Mouse (Mus musculus): ENCODE data around the gene Serpina3a.
"Not testable (repeated sequence)": the region's sequence is repeated elsewhere in the genome, so short reads cannot be mapped to it uniquely, and the experiment has no call there.

The Serpina3a gene

DNA sequence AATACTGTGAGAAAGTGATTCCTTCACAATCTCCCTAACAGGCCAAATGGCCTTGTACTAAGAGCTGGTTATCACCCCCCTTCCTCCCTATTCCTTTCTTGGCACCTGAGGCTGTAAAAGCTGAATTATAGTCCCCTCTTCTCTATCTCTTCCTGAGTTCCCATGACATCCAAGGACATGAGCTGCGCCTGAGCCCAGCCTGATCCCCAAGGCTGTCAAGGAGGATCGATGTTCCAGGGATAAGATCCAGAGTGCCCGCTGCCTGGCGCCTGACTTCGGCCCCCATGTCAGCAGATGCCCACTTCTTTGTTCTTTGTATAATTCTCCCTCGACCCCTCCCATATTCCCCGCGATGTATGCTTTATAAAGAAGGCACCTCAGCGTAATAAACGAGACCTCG is at the start of gene Serpina3a:
Serpina3a (plus strand) TSS at position 392 of the 400 bp plus-strand sequence.
- DNase-seq (ENCODE audit: low read depth, low spot score) = not testable (repeated sequence)

DNA sequence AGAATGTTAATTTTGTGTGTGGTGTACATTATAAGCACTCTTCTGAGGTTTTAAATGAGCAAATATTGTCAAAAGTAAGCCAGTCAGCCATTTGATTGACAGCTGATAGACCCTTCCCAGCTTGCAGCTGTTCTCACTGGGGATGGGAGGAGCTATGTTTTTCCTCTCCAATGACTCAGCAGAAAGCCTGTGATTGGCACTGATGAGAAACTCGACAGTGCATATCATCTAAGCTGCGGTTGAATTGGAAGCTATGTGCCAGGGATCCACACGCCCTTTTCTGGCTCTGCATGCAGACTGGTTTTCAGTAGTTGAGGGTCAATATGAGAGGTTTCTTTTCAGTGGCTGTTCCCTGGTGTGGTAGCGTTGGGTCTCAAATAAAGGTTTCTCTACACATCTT is 48.0 kb upstream of the Serpina3a start:
- no peak for DNase-seq (ENCODE audit: low read depth, low spot score)

DNA sequence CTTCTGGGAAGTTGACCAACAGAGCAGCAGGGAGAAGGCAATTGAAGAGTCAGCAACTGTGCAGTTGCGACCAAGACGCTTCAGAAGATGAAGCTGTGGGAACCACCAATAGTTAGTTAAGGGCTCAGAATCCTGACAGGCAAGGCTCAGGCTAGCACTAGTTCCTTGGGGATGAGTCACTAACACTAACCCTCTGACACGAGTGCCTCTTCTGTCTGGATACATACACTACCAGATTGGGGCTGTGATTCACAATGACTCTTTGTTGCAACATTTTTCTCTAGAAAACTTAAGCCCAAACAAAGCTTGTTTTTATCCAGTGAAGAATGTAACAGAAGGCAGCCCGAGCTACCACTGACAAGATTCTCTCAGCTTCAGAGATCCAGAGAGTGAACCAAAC is 47.5 kb upstream of the Serpina3a start:
- DNase-seq (ENCODE audit: low read depth, low spot score) = no peak

DNA sequence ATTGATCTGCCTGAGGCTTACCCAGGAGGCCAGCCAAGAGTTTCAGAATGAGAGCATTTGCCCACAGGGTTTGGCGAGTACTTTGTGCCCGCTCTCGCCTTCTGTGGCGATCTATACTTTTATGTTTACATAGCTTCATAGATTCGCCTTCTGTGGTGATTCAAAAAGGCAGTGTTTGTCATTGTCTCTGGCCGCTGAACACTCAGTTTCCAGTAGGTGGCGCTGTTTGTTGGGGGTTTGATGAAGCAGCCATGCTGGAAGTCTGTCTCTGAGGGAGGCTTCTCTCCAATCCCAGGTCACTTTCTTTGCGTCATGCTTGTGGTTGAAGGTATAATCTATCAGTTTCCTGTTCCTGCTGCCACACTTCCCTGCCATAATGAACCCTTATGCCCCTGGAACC is 46.3 kb upstream of the Serpina3a start:
- peak; percentile 59 for DNase-seq (ENCODE audit: low read depth, low spot score)

DNA sequence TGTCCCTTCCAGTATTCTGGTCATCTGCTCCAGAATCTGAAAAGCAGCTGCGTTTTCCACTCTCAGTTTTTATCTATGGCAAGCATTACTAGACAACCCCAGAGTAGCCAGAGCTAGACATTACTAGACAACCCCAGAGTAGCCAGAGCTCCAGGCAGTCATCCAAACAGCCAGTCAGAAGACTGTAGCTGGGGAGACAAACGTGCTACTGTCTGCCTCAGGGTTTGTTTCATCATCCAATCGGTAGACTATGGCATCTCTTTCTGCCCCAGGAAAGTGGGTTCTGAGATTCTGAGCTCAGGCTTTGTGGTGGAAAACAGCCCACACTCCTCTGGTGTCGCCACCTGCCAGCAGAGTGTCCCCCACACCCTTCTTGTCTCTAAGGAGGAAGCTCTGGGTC is 45.0 kb upstream of the Serpina3a start:
- DNase-seq (ENCODE audit: low read depth, low spot score) = no peak

DNA sequence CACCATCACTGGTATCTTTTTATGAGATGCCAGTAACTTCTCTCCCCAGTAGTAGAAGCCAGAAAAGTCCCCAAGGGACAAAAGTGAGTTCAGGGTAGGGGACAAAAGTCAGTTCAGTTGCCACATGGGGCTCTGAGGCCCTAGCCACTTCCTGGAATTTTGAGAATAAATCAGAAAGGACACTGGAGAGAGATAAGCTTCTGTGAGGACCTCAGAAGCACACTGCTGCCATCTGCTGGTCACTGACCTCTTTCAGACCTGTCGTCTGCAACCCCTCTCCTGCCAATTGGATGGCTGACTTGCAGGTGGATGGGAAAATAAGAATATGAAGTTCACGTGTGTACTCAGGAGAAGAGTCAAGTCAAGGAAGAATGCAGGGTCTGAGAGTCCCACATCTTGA is 42.9 kb upstream of the Serpina3a start:
- peak; percentile 59 for DNase-seq (ENCODE audit: low read depth, low spot score)

DNA sequence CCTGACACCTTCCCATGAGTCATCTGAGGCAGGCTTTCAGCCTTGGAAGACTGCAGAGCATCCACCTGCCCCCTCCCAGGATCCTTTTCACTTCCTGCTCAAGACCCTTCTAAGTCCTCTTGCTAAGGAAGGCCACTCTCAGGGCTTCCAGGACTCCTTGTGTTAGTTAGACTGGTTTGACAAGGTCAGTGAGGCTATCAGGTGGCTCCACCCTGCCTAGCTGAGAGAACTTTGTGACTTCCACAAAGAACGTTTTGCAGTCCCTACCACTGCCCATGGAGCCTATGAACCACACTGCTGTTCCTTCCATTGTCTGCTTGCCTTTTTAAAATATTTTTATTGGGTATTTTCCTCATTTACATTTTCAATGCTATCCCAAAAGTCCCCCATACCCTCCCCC is 40.8 kb upstream of the Serpina3a start:
- DNase-seq (ENCODE audit: low read depth, low spot score) = no peak

DNA sequence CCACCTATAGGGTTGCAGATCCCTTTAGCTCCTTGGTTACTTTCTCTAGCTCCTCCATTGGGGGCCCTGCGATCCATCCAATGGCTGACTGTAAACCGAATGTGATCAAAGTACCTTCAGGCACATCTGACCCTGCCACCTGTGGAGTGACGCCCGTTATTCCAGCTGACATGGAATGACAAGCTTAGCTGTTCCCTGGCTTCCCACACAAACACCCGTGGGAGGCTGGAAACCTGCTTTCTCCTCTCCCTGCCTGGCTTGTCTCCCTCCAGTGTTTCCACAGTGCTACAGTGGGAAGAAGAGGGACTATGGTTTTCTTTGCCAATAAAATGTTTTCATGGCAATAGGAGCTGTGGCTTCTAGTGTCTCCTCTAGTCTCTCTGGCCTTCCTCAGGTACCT is 40.2 kb upstream of the Serpina3a start:
- DNase-seq (ENCODE audit: low read depth, low spot score) = no peak

DNA sequence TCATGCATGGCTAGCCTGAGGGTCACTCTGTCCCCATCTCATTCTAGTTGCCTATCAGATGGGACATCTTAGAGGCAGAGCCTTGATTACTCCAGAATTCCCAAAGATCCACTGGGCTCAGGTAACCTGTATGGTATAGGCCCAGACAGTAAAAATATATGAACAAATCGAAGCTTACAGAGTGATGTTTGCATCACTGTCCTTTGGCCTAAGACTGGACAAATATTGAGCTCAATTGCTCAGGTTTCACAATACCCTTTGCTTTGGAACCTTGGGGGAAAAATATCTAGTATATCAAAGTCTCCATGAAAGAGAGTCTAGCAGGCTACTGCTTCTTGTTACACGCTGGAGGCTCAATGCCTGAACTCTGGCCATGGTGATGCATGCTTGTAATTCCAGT is 22.4 kb upstream of the Serpina3a start:
- DNase-seq (ENCODE audit: low read depth, low spot score) = no peak

DNA sequence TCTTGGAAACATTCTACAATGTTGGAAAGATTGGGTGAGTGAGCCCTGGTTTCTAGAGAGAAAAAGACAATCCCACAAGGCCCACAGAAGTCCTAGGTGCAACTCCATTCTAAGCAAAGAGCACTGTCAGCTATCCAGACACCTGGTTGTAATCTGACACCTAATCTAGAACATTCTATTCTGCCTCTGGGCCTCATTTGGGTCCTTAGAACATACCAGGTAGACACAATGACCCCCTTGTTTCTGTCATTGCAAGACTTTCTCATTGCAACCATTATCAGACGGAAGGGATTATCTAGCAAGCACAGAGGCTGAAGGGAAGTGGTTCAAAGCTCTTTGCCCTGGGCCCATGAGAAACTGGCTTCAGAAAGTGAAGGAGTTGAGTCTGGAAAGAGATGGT is 21.2 kb upstream of the Serpina3a start:
- no peak for DNase-seq (ENCODE audit: low read depth, low spot score)

DNA sequence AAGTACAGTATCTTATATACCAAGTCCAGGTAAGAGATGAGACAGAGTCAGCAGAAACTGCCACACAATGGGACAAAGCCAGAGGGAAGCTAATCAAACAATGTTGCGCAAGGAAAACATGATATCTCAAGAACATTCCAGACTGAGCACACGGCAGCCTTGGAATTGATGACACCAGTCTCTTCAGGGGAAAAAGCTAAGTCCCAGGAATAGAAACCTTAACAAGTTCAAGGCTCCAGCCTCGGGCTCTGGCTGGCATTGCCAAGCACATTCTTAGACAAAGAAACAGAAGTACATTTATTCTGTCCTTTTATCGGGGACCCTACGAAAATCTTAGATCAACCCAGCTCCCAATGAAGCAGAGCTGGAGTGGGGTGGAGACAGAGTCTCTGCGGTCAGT is 11.8 kb upstream of the Serpina3a start, which contains the start of gene Serpina5:
Serpina5 (plus strand) TSS at position 346 of the 400 bp plus-strand sequence.
- DNase-seq (ENCODE audit: low read depth, low spot score) = no peak

DNA sequence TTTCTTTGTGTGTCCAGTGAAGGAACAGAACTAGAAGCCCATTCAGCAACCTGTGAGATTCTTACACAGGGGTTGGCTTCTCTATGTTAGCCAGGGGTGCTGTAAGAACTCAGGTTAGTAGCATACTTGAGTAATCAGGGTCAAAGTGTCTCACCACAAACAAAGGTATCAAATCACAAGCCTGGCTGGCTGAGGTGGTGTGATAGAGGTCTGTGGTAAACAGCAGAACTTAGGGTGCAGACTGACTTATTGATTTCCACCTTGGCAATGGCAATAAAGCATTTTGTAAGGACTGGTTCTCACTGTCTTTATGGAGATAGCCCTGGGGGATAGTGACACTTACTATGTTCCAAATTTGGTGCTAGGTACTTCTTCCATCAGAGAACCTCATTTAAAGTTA is 6.7 kb upstream of the Serpina3a start:
- DNase-seq (ENCODE audit: low read depth, low spot score) = no peak

DNA sequence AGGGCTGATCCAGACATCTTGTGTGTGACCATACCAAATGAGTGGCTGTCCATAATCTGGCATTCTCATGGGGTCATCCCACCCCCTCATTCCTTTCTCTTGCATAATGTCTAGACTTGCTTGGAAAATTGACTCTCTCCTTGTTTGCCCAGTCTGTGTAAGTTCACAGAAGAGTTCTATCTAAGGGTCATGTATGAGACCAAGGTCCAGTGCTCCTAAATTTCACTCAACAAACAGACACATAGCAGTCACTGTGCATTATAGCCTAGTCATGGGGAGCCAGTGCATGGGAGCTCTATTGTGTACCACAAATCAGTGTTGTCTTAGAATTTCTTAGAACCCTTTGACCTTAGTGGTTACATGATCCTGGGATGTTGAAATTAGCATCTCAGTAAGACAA is 5.6 kb upstream of the Serpina3a start:
- DNase-seq (ENCODE audit: low read depth, low spot score) = no peak

DNA sequence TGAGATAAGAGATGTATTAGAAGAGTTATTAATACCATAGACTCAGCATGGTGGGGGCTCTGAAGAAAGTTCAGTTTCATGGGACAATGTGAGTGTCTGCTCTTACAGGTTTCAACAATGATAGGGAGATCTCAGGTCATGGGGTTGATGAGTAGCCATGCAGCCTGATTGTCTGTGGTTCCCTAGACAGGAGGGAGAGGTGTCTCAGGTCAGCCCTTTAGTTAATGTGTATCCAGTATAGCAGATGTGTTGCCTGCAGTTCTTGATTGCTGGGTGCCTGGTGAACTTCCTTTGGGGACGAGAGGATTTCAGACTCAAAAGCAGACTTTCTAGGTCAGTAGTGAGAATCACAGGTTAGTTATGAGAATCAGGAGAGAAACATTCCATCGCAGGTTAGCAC is 4.0 kb upstream of the Serpina3a start:
- DNase-seq (ENCODE audit: low read depth, low spot score) = no peak

DNA sequence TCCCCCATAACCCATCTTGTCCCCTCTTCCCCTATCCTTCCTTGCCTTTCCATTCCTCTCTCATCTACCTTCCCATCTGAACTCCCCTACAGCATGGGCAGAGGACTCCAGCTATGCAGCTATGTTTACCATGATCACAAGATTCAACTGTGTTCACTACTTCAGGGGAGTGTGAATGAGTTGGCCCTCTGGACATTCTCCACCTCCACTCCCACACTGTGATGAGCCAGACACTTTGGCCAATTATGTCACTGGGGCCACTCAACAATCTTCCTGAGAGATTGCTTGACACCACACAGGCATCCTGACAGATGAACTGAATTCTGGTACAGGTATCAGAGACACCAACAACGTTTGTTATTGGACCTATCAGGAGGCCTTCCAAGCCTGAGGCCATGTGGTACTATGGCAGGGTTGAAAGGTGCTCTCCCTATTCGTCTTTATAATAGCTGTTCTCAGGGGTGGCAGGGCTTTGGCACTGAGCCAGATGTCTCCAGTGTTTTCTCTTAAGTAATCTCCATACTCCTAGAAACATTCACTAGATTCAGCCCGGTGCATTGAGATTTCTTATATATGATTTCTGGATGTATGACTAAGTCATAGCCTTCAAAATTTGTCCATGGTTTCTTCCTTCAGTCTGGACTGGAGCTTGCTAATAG is 2.5 kb downstream of the Serpina3a start:
- DNase-seq (ENCODE audit: low read depth, low spot score) = peak; percentile 18

DNA sequence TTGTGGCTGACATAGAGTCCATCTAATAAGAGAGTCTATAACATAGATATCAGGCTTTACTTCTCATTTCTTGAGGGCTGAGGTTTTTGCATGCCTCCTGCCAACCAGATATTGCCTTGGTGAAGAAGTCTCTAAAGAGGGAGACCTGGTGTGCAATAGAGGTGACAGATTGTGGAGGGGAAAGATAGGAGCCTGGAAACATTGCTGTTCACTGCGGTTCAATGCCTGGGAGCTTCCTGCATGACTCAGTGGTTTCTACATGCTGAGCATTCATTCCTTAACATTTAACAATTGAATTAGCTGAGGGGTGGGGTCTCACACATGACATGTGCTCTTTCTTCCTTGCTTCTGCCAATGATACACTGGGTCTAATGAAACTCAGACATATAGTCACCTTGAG is 10.6 kb downstream of the Serpina3a start:
- DNase-seq (ENCODE audit: low read depth, low spot score) = no peak

DNA sequence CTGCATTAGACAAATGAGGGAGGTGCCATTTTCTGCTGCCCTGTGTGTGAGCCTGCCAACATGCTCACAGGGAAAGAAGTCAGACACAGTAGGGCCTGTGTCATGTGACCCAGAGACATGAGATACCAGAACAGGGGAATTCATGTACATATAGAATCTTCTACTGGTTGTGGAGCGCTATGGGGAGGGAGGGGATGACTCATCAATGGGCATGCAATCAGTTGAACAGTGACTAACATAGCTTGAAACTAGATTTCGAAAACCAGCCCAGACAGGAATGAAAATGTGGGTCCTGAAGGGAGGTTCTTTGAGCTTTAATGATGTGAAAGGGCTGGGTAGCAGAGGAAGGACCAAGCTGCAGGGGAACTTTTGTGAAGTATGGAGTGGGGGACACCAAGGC is 11.5 kb downstream of the Serpina3a start:
- DNase-seq (ENCODE audit: low read depth, low spot score) = no peak

DNA sequence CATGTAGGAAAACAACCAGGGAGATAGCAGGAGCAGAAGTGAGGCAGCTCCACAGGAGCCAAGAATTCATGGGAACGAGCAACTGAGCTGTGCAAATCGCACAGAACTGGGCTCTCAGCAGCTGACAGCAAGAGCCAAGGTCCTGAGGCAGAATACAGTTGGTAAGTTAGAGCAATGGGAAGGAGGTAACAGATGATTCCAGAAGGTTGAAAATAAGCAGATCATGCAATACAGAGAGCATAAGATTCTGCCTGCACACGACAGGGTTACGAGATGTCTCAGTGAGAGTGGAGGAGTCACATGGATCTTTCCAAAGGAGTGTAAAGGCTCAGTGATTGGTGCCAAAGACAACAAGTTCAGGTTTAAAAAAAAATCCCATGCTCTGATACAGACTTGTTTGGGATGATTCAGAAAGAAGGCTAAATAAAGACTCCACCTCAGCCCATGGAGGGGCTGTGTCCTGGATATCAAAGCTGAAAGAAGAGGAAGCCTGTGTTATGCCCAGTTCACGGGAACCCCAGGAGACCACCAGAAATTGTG is 12.6 kb downstream of the Serpina3a start:
- DNase-seq (ENCODE audit: low read depth, low spot score) = no peak

DNA sequence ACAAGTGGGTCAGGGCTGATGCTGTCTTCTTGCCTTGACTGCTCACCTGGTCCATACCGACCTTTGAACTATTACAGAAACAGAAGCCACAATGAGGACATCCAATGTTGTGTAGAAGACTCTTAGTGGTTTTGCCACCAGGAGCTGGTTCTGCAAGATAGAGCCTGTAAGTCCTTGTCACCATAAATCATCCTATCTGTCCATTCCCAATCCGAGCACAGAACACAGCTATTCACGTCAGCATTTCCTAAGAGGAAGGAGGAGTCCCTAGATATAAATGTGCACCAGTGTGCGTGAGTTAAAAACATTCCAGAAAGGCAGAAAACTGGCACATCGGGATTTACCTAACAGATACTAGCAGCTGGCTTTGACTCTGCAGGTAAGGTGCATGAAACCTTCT is 15.2 kb downstream of the Serpina3a start, which contains the start of gene Serpina3b:
Serpina3b (plus strand) TSS at position 301 of the 400 bp plus-strand sequence.
- DNase-seq (ENCODE audit: low read depth, low spot score) = no peak

DNA sequence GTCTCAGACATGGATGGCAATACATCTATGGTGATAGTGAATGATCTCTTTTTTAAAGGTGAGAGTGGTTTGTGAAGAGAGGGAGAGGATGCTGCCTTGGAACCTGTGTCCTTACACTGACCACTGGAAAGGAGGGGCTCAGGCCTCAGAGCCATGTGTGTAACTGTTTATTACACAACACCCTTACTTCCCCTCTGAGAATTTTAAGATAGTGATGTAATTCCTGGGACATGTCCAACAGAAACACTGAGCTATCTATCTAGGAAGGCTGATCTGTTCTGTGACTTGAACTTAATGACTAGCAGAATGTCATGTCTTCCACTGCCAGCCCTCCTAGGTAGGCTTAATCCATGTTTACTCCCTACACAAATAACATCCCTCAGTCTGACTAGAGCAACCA is 18.5 kb downstream of the Serpina3a start:
- no peak for DNase-seq (ENCODE audit: low read depth, low spot score)

DNA sequence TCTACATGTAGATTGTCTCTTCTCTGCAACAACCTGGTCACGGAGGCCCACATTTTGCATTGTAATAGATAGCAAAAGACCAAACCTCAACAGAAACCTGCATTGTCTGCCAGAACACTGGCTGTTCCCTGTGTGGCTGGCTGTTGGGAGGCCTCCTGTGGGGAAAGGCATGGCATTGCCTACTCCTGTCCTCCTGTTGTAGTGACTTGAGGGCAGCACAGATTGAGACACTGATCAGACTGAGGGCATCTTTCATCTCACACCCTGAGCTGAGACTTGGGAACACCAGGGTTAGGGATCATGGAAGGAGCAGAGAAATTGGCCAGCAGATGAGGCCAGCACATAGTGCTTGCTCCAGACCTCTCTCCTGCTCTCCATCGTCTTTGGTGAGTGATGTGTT is 25.7 kb downstream of the Serpina3a start:
- DNase-seq (ENCODE audit: low read depth, low spot score) = no peak

DNA sequence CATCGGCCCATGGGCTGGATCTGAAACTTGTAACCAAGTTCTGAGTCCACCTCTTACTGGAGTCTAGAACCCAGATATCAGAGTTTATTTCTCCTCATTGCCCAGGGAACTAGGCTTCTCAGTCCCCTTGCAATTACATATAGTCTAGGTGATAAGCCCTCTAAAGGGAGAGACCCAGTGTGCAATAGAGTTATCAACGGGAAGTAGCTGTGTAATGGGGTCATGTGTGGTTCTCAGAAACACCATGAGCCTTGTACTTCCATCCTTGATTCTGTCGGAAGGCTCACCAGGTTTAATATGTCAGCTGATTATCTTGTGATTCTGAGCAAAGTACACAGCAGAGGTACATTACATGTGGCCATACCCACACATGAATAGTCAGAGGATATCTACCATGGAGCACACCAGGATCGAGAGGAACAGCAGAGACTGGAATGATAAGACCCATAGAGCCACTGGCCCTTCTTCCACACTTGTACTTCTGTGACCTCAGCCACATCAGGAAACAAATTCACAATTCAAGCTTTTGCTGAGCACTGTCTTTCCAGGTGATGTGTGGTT is 28.1 kb downstream of the Serpina3a start:
- no peak for DNase-seq (ENCODE audit: low read depth, low spot score)

DNA sequence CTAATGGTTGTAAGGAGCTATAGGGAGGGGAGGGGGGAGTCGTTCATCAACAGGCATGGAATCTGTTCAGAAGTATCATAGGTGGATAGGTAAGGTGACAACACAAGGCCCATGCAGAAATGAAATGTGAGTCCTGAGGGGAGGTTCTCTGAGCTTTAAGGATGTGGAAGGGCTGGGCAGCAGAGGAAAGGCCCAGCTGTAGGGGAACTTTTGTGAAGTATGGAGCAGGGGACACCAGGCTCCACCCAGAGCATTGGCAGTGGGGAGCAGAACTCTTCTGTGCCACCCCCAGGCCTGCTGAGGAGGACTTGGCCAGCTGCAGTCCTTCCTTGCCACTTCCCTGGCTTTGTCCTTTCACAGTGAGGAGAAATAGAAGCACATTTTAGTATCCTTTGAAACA is 29.0 kb downstream of the Serpina3a start:
- no peak for DNase-seq (ENCODE audit: low read depth, low spot score)
